Mouse (Mus musculus): ENCODE results near the gene Ccnb3. TPM values are rescaled to one million over a fixed set of nuclear protein-coding genes. Genes with fewer than 3 reads are reported as not detected.
"Not testable (repeated sequence)": the region's sequence is repeated elsewhere in the genome, so short reads cannot be mapped to it uniquely, and the experiment has no call there.

Ccnb3 gene
- polyA plus RNA-seq (2016; fragmentation: Nextera tagmentation; extraction: Ambion mirVana) = 0.02 TPM in 1 of 2 replicates, not detected in the other

DNA sequence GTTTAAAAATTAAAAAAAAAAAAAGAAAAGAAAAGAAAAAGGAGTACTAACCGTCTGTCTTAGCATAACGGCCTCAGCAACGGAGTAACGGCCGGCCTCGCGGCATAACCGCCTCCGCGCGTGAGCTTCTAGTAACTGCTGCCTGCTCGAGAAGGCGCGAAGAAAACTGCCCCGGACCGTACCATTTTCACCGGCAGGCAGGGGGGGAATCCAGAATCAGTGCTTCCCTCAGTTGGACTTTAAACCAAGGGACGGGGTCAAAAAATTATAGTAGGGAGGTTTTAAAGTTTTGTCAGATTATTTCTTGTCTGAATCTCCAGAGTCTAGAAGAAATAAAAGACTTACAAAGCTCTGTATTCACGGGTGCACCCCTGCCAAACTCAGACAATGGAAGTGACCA lies at the start of gene Ccnb3:
Gene Ccnb3 (minus strand): TSS at position 101 of the 400 bp plus-strand sequence.
- no peak within 1 kb of the TSS for H3K4me3 ChIP-seq
- WGBS = 94% methylated on average over 19 of the region's 19 CpGs
- peaks cover 5% of the 10 kb centered on the region; the same call in 1 of the 2 replicates for H3K9me3 ChIP-seq (replicated peaks)
- H3K4me1 ChIP-seq = no peaks in the 10 kb centered on the region
- no peak within 1 kb of the TSS for H3K27ac ChIP-seq (replicated peaks)
- no peaks in the 10 kb centered on the region for H3K36me3 ChIP-seq
- DNase-seq (ENCODE audit: low spot score) = no peak
- no peaks in the 10 kb centered on the region for H3K27me3 ChIP-seq (ENCODE audit: low read depth, poor library complexity, severe bottlenecking)

DNA sequence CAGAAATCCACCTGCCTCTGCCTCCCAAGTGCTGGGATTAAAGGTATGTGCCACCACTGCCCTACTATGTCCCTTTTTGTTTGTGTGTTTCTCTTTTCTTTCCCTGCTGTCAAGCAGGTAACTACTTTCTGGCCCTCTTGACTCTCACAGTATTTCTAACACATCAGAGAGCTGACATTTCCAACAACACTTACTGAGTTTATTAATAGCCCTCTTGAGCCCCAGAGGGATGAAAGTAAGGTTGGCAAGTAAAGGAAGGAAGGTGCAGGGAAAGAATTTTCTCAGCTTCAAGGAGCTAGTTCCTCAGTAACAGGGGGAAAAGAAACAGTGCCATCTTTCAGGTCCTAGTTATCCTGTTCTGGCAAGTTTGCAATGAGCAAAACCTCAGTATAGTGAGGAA lies 48.9 kb upstream of the Ccnb3 start:
- Histone ChIP-seq H3K27me3 (ENCODE audit: low read depth, poor library complexity, severe bottlenecking) (no peaks in the 10 kb centered on the region), H3K27ac (replicated peaks) (no peak overlapping the region), H3K4me1 (no peaks in the 10 kb centered on the region), H3K36me3 (no peaks in the 10 kb centered on the region), H3K9me3 (replicated peaks) (no peaks in the 10 kb centered on the region), H3K4me3 (no peak overlapping the region)
- no peak for DNase-seq (ENCODE audit: low spot score)

DNA sequence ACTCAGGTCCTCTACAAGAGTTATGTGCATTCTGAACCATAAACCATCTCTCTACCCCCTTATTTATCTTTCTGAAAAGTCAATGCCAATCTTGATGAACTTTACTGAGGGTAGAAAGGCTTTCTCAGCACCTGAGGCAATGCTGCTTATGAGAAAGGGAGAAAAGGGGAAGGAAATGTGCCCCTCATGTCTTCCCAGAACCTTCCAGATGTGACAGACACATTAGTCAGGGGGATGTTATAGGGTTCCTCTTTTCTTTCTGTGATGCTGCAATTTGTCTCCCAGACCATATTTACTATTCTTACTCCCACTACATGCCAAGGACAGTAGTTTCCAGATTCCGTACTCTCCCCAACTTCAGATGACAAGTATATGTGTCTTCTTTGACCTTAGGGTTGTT lies 44.5 kb upstream of the Ccnb3 start:
- no peak overlapping the region for H3K4me3 ChIP-seq
- H3K4me1 ChIP-seq = no peaks in the 10 kb centered on the region
- no peak overlapping the region for H3K27ac ChIP-seq (replicated peaks)
- H3K9me3 ChIP-seq (replicated peaks) = no peaks in the 10 kb centered on the region
- WGBS = 79% methylated on average over 1 of the region's 1 CpGs
- H3K27me3 ChIP-seq (ENCODE audit: low read depth, poor library complexity, severe bottlenecking) = no peaks in the 10 kb centered on the region
- DNase-seq (ENCODE audit: low spot score) = no peak
- H3K36me3 ChIP-seq = no peaks in the 10 kb centered on the region

DNA sequence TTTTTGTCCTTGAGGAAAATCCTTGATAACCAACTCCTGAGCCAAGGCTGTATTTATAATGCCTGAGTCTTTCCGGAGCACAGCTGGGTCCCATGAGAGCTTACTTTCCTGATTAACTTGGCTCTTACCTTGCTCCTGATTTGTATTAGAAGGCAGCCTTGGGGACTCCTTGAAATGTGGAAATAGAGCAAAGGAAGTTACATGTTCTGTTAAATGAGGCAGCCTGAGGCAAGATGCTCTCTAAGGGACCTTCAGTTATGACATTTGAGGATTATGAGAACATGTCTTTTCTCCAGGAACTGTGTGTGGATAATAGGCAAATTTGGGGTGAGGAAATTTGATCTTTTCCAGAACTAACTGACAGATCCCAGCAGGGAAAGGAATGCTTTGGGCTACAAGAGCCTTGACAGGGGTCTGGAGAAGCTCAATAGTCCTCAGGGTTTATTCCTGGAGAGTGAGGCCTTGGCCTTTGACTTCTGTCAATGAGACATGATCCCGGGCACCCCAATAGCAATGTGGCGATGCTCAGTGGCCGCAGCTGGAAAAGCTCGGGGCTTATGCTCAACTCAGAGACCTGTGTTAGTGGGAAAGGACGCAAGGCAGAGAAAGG lies 38.5 kb upstream of the Ccnb3 start:
- no peaks in the 10 kb centered on the region for H3K9me3 ChIP-seq (replicated peaks)
- DNase-seq (ENCODE audit: low spot score) = no peak
- no peaks in the 10 kb centered on the region for H3K4me1 ChIP-seq
- no peak overlapping the region for H3K27ac ChIP-seq (replicated peaks)
- H3K27me3 ChIP-seq (ENCODE audit: low read depth, poor library complexity, severe bottlenecking) = no peaks in the 10 kb centered on the region
- H3K36me3 ChIP-seq = no peaks in the 10 kb centered on the region
- WGBS = 74% methylated on average over 6 of the region's 6 CpGs
- no peak overlapping the region for H3K4me3 ChIP-seq

DNA sequence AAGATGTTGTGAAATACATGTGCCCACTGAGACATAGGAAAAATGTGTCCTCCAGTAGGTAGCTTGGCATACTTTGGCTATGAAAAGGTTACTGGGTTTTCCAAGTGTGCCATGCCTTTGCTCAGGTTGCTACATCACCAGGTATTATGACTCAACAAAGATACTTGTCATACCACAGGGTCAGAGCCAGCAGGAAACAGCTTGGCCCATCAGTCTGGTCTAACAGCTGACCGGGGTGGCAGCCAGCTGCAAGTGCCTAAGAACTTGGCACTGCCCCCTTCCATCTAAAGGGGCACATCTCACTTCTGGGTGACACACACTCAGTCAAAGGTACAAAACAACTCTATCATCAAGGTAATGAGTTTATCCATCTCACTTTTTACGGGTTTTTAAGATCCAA lies 26.6 kb upstream of the Ccnb3 start:
- no peak for DNase-seq (ENCODE audit: low spot score)
- no peak overlapping the region for H3K4me3 ChIP-seq
- H3K9me3 ChIP-seq (replicated peaks) = peaks cover 20% of the 10 kb centered on the region
- 88% methylated on average over 2 of the region's 2 CpGs for WGBS
- H3K36me3 ChIP-seq = no peaks in the 10 kb centered on the region
- H3K27ac ChIP-seq (replicated peaks) = no peak overlapping the region
- H3K4me1 ChIP-seq = no peaks in the 10 kb centered on the region
- H3K27me3 ChIP-seq (ENCODE audit: low read depth, poor library complexity, severe bottlenecking) = no peaks in the 10 kb centered on the region

DNA sequence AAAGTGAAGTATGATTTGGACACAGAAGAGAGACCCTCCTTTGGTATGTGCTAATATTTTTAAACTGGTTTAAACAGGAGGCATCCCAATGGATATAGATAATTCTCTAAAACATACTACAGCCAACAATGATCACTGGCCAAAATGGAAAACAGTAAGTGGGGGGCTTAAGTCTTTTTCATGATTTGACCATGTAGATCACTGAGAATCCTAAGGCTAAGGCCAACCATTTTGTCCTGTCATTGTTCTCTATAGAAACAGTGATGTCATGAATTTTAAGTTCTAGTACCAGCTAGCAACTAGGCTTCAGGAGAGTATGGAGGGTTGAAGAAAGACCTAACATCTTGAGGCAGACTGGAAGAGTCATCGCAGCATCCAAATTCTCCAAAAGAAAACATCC lies 25.8 kb upstream of the Ccnb3 start, which contains the start of gene Akap4:
Gene Akap4 (plus strand): TSS at position 301 of the 400 bp plus-strand sequence.
- no peaks in the 10 kb centered on the region for H3K27me3 ChIP-seq (ENCODE audit: low read depth, poor library complexity, severe bottlenecking)
- no peak within 1 kb of the TSS for H3K4me3 ChIP-seq
- no peak within 1 kb of the TSS for H3K27ac ChIP-seq (replicated peaks)
- DNase-seq (ENCODE audit: low spot score) = no peak
- peaks cover 18% of the 10 kb centered on the region for H3K9me3 ChIP-seq (replicated peaks)
- no peaks in the 10 kb centered on the region for H3K36me3 ChIP-seq
- H3K4me1 ChIP-seq = no peaks in the 10 kb centered on the region
- 97% methylated on average over 1 of the region's 1 CpGs for WGBS

DNA sequence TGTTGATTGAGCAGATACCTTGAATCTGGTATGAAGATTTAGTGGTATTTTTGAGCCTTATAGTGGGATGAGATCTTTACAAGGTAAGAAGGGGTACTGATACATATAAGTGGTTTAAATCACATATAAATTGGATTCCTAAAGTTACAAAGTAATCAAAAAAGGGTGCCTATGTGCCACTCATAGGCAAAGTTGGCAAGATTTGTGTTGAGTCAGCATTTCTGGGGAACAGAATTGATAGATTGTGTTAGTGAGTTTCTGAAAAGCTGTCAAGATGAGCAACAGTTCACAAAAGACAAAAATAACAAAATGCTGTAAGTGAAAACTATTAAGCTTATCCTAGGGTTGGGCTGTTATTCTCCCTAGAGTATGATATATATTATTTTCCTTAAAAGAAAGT lies 22.7 kb upstream of the Ccnb3 start:
- no peaks in the 10 kb centered on the region for H3K27me3 ChIP-seq (ENCODE audit: low read depth, poor library complexity, severe bottlenecking)
- H3K36me3 ChIP-seq = no peaks in the 10 kb centered on the region
- no peak overlapping the region for H3K4me3 ChIP-seq
- no peak for DNase-seq (ENCODE audit: low spot score)
- no peaks in the 10 kb centered on the region for H3K4me1 ChIP-seq
- H3K27ac ChIP-seq (replicated peaks) = no peak overlapping the region
- H3K9me3 ChIP-seq (replicated peaks) = no peaks in the 10 kb centered on the region

DNA sequence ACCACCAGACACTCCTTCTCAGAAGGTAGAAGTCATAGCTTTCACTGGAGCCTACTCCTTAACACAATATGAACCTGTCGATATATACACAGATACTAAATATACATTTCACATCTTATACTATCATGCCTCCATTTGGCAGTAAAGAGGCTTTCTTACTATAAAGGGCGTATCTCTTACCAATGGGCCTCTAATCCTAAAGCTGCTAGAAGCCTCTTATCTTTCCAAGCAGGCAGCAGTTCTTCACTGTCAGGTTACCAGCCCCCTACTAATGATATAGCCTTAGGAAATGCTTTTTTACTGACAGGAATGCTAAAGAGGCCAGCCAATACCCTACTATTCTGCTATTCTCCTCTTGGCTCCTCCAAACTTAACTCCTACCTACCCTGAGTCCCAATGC lies 16.2 kb upstream of the Ccnb3 start:
- no peak for DNase-seq (ENCODE audit: low spot score)
- H3K36me3 ChIP-seq = no peaks in the 10 kb centered on the region

DNA sequence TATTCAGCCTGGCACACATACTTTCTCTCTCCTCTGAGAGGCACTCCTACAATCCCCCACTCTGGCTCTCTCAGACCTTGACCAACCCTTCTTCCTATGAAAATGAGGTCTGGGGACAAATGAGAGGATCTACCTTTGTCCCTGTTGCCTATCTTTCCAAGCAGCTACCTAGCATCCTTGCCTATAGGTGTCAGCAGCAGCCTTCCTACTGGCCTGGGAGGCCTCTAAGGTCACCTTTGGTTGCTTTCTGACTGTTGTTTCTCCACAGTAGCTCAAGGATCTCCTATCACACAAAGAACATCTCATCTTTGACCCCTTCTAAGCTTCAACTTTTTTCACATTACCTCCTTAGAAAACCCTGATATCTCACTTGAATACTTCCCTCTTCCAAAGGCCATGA lies 15.6 kb upstream of the Ccnb3 start:
- Histone ChIP-seq H3K36me3 (no peaks in the 10 kb centered on the region), H3K4me3 (no peak overlapping the region), H3K4me1 (no peaks in the 10 kb centered on the region), H3K27ac (replicated peaks) (no peak overlapping the region), H3K9me3 (replicated peaks) (no peaks in the 10 kb centered on the region), H3K27me3 (ENCODE audit: low read depth, poor library complexity, severe bottlenecking) (no peaks in the 10 kb centered on the region)
- no peak for DNase-seq (ENCODE audit: low spot score)

More for the DNA sequence above, 16.2 kb upstream of the Ccnb3 start:
- WGBS = 80% methylated on average over 2 of the region's 2 CpGs
- no peak overlapping the region for H3K4me3 ChIP-seq
- H3K9me3 ChIP-seq (replicated peaks) = no peaks in the 10 kb centered on the region
- H3K27me3 ChIP-seq (ENCODE audit: low read depth, poor library complexity, severe bottlenecking) = no peaks in the 10 kb centered on the region
- H3K27ac ChIP-seq (replicated peaks) = no peak overlapping the region
- no peaks in the 10 kb centered on the region for H3K4me1 ChIP-seq

DNA sequence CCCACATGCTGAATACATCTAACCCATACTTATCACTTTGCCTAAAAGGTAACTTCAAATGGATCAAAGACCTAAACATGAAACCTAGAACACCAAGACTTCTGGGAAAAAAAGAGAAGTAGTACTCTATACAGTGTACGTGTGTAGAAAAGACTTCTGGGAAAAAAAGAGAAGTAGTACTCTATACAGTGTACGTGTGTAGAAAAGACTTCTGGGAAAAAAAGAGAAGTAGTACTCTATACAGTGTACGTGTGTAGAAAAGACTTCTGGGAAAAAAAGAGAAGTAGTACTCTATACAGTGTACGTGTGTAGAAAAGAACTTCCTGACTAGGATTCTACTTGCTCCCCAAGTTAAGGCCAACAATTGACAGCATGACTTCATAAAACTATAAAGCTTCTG lies 57.5 kb downstream of the Ccnb3 start:
- not testable (repeated sequence) for DNase-seq (ENCODE audit: low spot score); H3K36me3 ChIP-seq; H3K27ac ChIP-seq (replicated peaks); H3K4me3 ChIP-seq; H3K4me1 ChIP-seq; H3K9me3 ChIP-seq (replicated peaks); H3K27me3 ChIP-seq (ENCODE audit: low read depth, poor library complexity, severe bottlenecking)
- WGBS = 83% methylated on average over 4 of the region's 4 CpGs

DNA sequence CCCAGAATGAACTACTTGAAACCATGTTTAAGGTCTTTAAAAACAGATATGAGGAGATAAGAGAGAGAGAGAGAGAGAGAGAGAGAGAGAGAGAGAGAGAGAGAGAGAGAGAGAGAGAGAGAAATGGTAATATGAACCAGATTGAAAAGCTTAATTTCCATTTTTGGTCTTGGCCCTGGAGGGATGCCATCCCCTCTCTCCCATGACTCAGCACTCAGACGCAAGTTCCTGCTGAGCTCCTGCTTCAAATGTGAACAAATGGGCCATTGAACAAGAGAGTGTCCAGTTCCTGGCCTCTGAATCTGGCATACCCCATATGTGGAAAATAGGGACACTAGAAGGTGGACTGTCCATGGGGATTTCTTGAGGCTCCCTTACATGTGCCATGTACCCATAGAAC lies 69.5 kb downstream of the Ccnb3 start:
- WGBS = 80% methylated on average over 1 of the region's 1 CpGs
- H3K4me1 ChIP-seq = no peaks in the 10 kb centered on the region
- DNase-seq (ENCODE audit: low spot score) = no peak
- H3K27me3 ChIP-seq (ENCODE audit: low read depth, poor library complexity, severe bottlenecking) = no peaks in the 10 kb centered on the region
- H3K27ac ChIP-seq (replicated peaks) = no peak overlapping the region
- no peak overlapping the region for H3K4me3 ChIP-seq
- no peaks in the 10 kb centered on the region for H3K9me3 ChIP-seq (replicated peaks)
- H3K36me3 ChIP-seq = no peaks in the 10 kb centered on the region

DNA sequence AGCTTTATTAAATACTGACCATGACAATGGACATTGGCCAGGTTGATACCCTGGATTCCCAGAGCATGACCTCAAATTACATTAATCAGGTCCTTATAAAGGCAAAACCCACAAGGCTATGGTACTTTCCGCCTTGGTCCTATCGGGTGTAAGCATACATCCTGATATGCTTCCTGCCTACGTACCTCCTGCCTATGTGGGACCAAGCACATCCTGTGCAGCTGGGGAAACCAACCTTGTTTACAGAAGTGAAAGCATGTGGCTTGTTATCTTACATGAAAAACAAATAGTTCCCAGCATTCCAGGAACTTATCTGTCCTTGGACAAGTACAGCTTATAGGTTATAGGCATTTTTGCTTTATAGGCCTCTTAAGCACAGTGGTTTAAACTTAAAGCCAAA lies 72.8 kb downstream of the Ccnb3 start:
- H3K9me3 ChIP-seq (replicated peaks) = no peaks in the 10 kb centered on the region
- H3K4me3 ChIP-seq = no peak overlapping the region
- H3K27ac ChIP-seq (replicated peaks) = no peak overlapping the region
- no peaks in the 10 kb centered on the region for H3K4me1 ChIP-seq
- no peaks in the 10 kb centered on the region for H3K36me3 ChIP-seq
- 93% methylated on average over 3 of the region's 3 CpGs for WGBS
- DNase-seq (ENCODE audit: low spot score) = no peak
- no peaks in the 10 kb centered on the region for H3K27me3 ChIP-seq (ENCODE audit: low read depth, poor library complexity, severe bottlenecking)

Data from midbrain, embryonic 10.5 days (tissue).